Mouse (Mus musculus) testis, adult 2 months (tissue): ENCODE measurements around the gene 2310079G19Rik. TPM values are rescaled to one million over a fixed set of nuclear protein-coding genes. Genes with fewer than 3 reads are reported as not detected.

ENCODE experiments used
- H3K27ac ChIP-seq: fragments of 200-500 bp; 2 replicates; pipeline ENCODE4 v1.5.1; 2012; ENCODE audit warnings: low read depth, low read length; ENCODE audit not compliant: control insufficient read depth, insufficient read depth
- H3K27me3 ChIP-seq: fragments of 200-500 bp; 2 replicates; pipeline ENCODE4 v1.6.1; 2012; ENCODE audit warnings: mild to moderate bottlenecking, low read length, moderate library complexity; ENCODE audit not compliant: control insufficient read depth, insufficient read depth
- H3K36me3 ChIP-seq: fragments of 200-500 bp; 2 replicates; pipeline ENCODE4 v1.6.1; 2012; ENCODE audit warnings: mild to moderate bottlenecking, low read length; ENCODE audit not compliant: control insufficient read depth, insufficient read depth
- H3K4me1 ChIP-seq: fragments of 200-500 bp; 2 replicates; pipeline ENCODE4 v1.6.1; 2012; ENCODE audit warnings: low read length; ENCODE audit not compliant: control insufficient read depth, insufficient read depth
- H3K4me3 ChIP-seq: fragments of 200-500 bp; 2 replicates; pipeline ENCODE4 v1.5.1; 2012; ENCODE audit warnings: low read depth, mild to moderate bottlenecking, low read length, moderate library complexity, mixed read lengths; ENCODE audit not compliant: control insufficient read depth
- CTCF ChIP-seq: fragments of 200-500 bp; IDR thresholded peaks from 2 replicates; pipeline ENCODE4 v1.5.1; 2012; ENCODE audit warnings: low read depth, mild to moderate bottlenecking, inconsistent platforms, low read length, moderate library complexity; ENCODE audit not compliant: control insufficient read depth, insufficient read depth, insufficient replicate concordance
- POLR2A ChIP-seq: fragments of 200-500 bp; IDR thresholded peaks from 2 replicates; pipeline ENCODE4 v1.6.1; 2012; ENCODE audit warnings: low read depth, mild to moderate bottlenecking, inconsistent platforms, low read length, moderate library complexity; ENCODE audit not compliant: control insufficient read depth
- polyA plus RNA-seq: library from polyadenylated mRNA; depleted of rRNA; stranded (reverse); fragments of >200 nt; gene quantifications from 2 replicates; pipeline ENCODE4 v1.2.3, GENCODE M21; 2012; rRNA removed

2310079G19Rik gene
- not detected in 2 replicates for polyA plus RNA-seq

DNA sequence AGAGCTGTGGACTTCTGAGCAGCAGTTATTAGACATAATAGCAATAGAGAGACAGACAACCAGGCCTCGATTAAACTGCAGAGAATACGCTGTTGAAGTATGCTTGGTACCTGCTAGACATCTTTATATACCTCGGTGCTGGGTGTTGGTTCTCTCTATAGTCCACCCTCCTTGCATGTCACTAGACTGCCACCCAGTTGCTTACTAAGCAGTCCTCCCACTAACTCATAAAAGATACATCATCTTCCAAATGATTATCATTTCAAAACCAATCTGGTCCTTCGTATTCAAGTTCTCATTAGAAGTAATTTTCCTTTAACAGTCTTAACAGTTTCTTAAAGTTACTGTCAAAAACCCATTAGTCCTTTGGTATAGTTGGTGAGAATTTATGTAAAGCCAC, at the start of gene 2310079G19Rik:
Gene 2310079G19Rik, minus strand, starts transcription at position 101 of the 400 bp plus-strand sequence.
- H3K36me3 ChIP-seq: no peaks in the 10 kb centered on the region
- TF ChIP-seq POLR2A (no peak), CTCF (no peak)

GRCm38 (mm10) chr16:88671571-88671970, 44.1 kb upstream of the 2310079G19Rik start, which contains the start of gene Krtap27-1:
Gene Krtap27-1, minus strand, starts transcription at chr16:88671671.
- Histone ChIP-seq H3K27me3 (no peaks in the 10 kb centered on the region), H3K4me1 (no peaks in the 10 kb centered on the region), H3K36me3 (no peaks in the 10 kb centered on the region), H3K27ac (no peak within 1 kb of the TSS), H3K4me3 (no peak within 1 kb of the TSS)
- no peak for TF ChIP-seq POLR2A
- TF ChIP-seq CTCF: no peak

More for the DNA sequence above, at the start of gene 2310079G19Rik:
- Histone ChIP-seq H3K27me3 (no peaks in the 10 kb centered on the region), H3K4me3 (no peak within 1 kb of the TSS), H3K4me1 (peaks cover 2% of the 10 kb centered on the region; the same call in 1 of the 2 replicates), H3K27ac (no peak within 1 kb of the TSS)

- no peaks in the 10 kb centered on the region for H3K4me1 ChIP-seq
- no peak overlapping the region for H3K27ac ChIP-seq
- H3K36me3 ChIP-seq: no peaks in the 10 kb centered on the region
- no peak for TF ChIP-seq CTCF
- no peak for TF ChIP-seq POLR2A
- no peaks in the 10 kb centered on the region for H3K27me3 ChIP-seq
- no peak overlapping the region for H3K4me3 ChIP-seq
These were observed 30.0 kb upstream of the 2310079G19Rik start for GRCm38 (mm10) chr16:88657426-88657825.

DNA sequence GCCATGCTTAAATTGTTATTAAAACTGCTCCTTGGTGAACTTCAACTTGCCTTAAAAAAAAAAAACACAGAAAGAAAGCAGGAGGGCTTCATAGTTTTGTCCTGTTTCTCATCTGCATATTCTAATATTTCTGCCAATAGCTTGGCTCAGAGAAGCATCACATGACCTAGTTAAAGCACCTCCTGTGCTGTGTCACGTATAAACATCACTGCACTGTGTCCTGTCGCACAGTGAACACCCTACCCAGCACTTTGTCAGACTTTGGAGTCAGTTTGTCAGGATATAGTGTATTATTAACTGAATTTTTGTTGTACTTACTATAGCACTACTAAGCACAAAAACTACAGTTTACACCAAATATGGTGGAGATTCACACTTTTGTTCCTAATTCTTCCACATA, 24.5 kb upstream of the 2310079G19Rik start:
- TF ChIP-seq POLR2A (no peak), CTCF (no peak)
- peaks cover 3% of the 10 kb centered on the region; the same call in 1 of the 2 replicates for H3K4me1 ChIP-seq
- no peaks in the 10 kb centered on the region for H3K36me3 ChIP-seq
- H3K4me3 ChIP-seq: no peak overlapping the region
- H3K27me3 ChIP-seq: no peaks in the 10 kb centered on the region
- no peak overlapping the region for H3K27ac ChIP-seq

- H3K27me3 ChIP-seq: no peaks in the 10 kb centered on the region
- no peaks in the 10 kb centered on the region for H3K36me3 ChIP-seq
- TF ChIP-seq POLR2A: no peak
- no peak for TF ChIP-seq CTCF
- no peak overlapping the region for H3K27ac ChIP-seq
- H3K4me3 ChIP-seq: no peak overlapping the region
- H3K4me1 ChIP-seq: peaks cover 3% of the 10 kb centered on the region; the same call in 1 of the 2 replicates
These were observed 23.6 kb upstream of the 2310079G19Rik start for GRCm38 (mm10) chr16:88651082-88651481.

GRCm38 (mm10) chr16:88647358-88647846, 19.9 kb upstream of the 2310079G19Rik start, which contains the start of gene Krtap26-1:
Gene Krtap26-1, minus strand, starts transcription at chr16:88647796.
- Histone ChIP-seq H3K27ac (no peak within 1 kb of the TSS), H3K4me1 (peaks cover 3% of the 10 kb centered on the region; the same call in 1 of the 2 replicates), H3K27me3 (no peaks in the 10 kb centered on the region), H3K36me3 (no peaks in the 10 kb centered on the region), H3K4me3 (no peak within 1 kb of the TSS)
- TF ChIP-seq POLR2A (no peak), CTCF (no peak)

GRCm38 (mm10) chr16:88646366-88647111, 19.1 kb upstream of the 2310079G19Rik start:
- TF ChIP-seq POLR2A (no peak), CTCF (no peak)
- H3K27ac ChIP-seq: no peak overlapping the region
- peaks cover 3% of the 10 kb centered on the region; the same call in 1 of the 2 replicates for H3K4me1 ChIP-seq
- no peaks in the 10 kb centered on the region for H3K27me3 ChIP-seq
- H3K36me3 ChIP-seq: no peaks in the 10 kb centered on the region
- H3K4me3 ChIP-seq: no peak overlapping the region
